Mouse (Mus musculus) lung, postnatal 0 days (tissue): ENCODE data around the gene Atp6v1d.

ENCODE experiments used
- CTCF ChIP-seq: IDR thresholded peaks from 2 replicates; pipeline ENCODE4 v1.5.1; 2016; ENCODE audit warnings: antibody characterized with exemption, mild to moderate bottlenecking
- EP300 ChIP-seq: IDR thresholded peaks from 2 replicates; pipeline ENCODE4 v1.6.1; 2016; ENCODE audit warnings: antibody characterized with exemption, mild to moderate bottlenecking, control low read depth

DNA sequence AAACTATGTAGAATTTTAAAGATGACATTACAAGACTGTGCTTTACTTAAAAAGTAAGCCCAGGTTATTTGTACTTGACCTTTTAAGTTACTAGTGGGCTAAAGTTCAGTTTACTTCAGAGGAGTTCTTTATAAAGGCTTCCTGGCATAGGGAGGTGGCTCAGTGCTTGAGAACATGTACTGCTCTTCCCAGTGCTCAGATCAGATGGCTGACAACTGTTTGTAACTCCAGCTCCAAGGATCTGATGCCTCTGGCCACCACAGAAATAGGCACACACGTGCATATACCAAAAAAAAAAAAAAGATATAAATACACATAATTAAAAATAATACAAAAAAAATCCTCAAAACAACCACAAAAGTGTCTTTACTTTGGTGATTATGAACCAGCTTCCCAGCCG is 70.6 kb downstream of the Atp6v1d start:
- TF ChIP-seq EP300: no peak
- no peak for TF ChIP-seq CTCF
